Mouse (Mus musculus): ENCODE results near the gene Cacna1h.

Cacna1h gene

GRCm38 (mm10) chr17:25433617-25434606, at the start of gene Cacna1h:
TSS of gene Cacna1h (minus strand) at chr17:25433783.
- no peak for DNase-seq

- no peak for DNase-seq
Observed at GRCm38 (mm10) chr17:25482092-25482491, 48.5 kb upstream of the Cacna1h start.

GRCm38 (mm10) chr17:25480820-25481219, 47.2 kb upstream of the Cacna1h start:
- DNase-seq = no peak

- DNase-seq = no peak
Observed at GRCm38 (mm10) chr17:25480152-25480551, 46.6 kb upstream of the Cacna1h start.

- DNase-seq = peak; percentile 7
Observed at GRCm38 (mm10) chr17:25475946-25476744, 42.6 kb upstream of the Cacna1h start.

GRCm38 (mm10) chr17:25474330-25475077, 40.9 kb upstream of the Cacna1h start:
- peak; percentile 15 for DNase-seq

GRCm38 (mm10) chr17:25472044-25472443, 38.5 kb upstream of the Cacna1h start:
- DNase-seq = no peak

- DNase-seq = no peak
Observed at GRCm38 (mm10) chr17:25471418-25471817, 37.8 kb upstream of the Cacna1h start.

GRCm38 (mm10) chr17:25469798-25470197, 36.2 kb upstream of the Cacna1h start:
- no peak for DNase-seq

- DNase-seq = no peak
Observed at GRCm38 (mm10) chr17:25468301-25468700, 34.7 kb upstream of the Cacna1h start.

- DNase-seq = no peak
Observed at GRCm38 (mm10) chr17:25467781-25468180, 34.2 kb upstream of the Cacna1h start.

GRCm38 (mm10) chr17:25466257-25466656, 32.7 kb upstream of the Cacna1h start:
- no peak for DNase-seq

- no peak for DNase-seq
Observed at GRCm38 (mm10) chr17:25464091-25464490, 30.5 kb upstream of the Cacna1h start.

- no peak for DNase-seq
Observed at GRCm38 (mm10) chr17:25463326-25463945, 29.9 kb upstream of the Cacna1h start.

- no peak for DNase-seq
Observed at GRCm38 (mm10) chr17:25462236-25462875, 28.8 kb upstream of the Cacna1h start.

- DNase-seq = no peak
Observed at GRCm38 (mm10) chr17:25456540-25456939, 23.0 kb upstream of the Cacna1h start.

- DNase-seq = no peak
Observed at GRCm38 (mm10) chr17:25454272-25454671, 20.7 kb upstream of the Cacna1h start, which contains the start of gene Tekt4. TSS of gene Tekt4 (plus strand) at chr17:25454615.

- DNase-seq = no peak
Observed at GRCm38 (mm10) chr17:25452246-25452965, 18.8 kb upstream of the Cacna1h start.

- DNase-seq = no peak
Observed at GRCm38 (mm10) chr17:25450329-25450728, 16.7 kb upstream of the Cacna1h start.

GRCm38 (mm10) chr17:25447865-25448264, 14.3 kb upstream of the Cacna1h start:
- no peak for DNase-seq

- no peak for DNase-seq
Observed at GRCm38 (mm10) chr17:25445841-25446240, 12.3 kb upstream of the Cacna1h start.

All from cerebellum, adult 11-12 months (tissue).